Mouse (Mus musculus): ENCODE data around the gene Hmgn2.

The Hmgn2 gene

DNA sequence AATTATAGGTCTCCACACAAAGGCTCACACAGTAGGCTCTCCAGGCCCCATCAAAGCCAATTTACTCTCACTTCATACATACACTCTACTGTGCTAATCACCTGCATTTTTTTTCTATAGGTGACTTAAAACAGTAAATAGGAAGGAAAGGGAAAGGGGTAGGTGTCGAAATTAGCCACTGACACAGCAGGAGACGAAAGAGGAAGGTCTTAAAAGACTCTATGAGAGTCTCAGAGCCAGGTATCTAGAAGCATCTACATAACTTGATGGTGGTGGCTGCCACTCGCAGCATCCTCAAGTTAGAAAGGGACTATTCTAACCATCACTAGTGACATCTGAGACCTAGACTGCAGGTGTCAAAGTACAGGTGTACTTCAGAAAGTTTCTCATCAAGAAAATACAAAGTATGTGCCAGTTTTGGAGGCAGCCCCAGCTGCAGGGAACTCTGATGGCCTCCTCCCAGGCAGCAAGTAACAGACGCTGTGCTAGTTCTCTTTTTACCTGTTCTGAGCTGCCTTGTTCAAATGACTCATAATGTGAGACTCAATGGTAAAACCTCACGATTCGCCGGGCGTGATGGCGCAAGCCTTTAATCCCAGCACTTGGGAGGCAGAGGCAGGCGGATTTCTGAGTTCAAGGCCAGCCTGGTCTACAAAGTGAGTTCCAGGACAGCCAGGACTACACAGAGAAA, 9.7 kb upstream of the Hmgn2 start:
- DNase-seq (ENCODE audit: low read depth), result no peak

DNA sequence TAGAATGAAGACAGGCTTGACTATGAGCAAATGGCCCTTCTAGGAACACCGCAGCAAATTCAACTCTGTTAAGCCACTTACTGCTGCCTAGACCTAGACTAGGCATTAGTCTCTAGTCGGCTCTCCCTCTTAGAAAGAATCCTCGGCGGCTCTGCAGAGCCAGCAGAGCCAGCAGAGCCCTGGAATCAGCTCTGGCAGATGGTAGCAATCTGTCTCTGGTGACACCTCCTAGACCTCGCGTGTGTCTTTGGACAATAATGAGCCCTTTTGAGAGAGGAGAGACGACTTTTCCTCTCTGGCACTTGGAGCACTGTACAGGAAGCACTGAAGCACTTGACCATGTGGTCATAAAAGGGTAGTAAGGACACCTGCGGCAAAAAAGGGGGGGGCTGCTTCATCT, 3.3 kb upstream of the Hmgn2 start:
- DNase-seq (ENCODE audit: low read depth), result no peak

DNA sequence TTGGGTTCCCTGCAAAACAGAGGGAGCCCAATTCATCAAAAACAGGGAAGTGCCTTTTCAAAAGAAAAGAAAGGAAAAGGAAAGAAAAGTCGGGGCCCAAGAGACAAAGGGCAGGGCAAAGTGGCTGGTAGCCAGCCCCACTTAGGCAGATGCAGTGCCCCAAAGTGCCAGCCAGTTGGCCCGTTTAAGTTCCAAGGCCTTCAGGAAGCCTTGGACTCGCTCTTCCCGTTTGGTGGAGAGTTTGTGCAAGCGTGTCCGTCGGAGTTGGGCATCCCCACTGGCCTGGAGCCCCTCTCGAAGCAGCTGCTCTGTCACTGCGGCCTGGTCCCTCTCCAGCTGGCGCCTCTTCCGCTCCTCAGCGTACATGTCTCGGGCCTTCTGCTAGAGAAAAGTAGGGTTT, 2.4 kb upstream of the Hmgn2 start:
- no peak for DNase-seq (ENCODE audit: low read depth)

DNA sequence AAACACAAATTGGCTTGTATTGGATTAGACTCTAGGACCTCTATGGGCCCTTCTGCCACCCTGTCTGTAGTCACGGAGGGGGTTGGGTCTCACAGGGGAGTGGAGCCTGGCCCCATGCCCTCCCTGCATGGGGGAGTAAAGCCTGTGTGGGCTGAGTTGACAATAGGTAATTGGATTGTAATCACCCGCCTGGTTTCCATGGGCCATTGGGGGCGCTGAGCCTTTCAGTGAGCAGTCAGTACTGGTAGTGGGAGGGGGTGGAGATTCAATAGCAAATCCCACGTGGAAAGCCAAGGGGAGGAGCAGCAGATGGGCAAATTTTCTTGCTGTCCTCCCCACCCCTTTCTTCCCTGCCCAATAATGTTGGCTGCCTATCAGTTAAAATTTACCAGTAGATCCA, 1.7 kb upstream of the Hmgn2 start:
- no peak for DNase-seq (ENCODE audit: low read depth)

DNA sequence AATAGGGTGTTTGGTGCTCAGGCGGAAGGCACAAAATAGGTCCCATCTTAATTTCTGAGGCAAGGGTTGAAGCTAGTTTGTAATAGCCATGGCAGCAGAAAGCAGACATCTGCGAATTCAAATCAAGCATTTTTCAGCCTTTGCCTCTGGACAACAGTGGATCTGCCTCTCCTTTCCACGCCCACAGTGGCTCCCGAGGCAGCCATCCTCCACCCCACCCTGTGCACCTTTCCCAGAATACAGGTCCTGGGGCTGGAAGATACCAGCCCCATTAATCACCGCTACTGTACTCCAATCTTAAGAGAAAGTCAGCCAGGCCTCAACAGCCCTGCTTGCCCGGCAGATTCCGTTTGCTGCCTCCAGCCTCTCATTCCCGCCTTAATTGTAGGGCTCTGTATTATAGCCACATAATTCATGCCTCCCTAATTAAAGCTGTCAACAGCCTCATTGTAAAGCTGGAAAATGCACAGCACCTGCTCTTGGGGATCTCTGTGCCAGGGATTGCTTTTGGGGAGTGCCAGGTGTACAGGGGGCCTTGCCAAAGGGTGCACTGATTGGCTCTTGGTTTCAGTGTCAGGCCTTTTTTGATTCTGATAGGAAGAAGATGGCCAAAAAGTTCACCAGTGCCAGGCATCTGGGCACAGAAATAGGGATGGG, 792 bp upstream of the Hmgn2 start:
- no peak for DNase-seq (ENCODE audit: low read depth)

DNA sequence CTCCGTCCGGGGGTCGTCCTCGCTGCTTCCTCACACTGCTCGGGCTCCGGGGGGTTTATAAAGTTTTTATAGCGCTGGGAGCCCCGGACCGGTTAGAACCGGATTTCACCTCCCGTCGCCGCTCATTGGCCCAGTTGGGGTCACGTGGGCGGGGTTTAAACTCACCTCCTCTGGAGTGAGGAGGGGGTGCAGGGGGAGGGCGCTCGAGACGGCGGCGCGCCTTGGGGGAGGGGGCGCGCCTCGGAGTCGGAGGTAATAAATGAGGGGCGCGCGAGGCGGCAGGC, 642 bp downstream of the Hmgn2 start:
- DNase-seq (ENCODE audit: low read depth), result peak; percentile 93

DNA sequence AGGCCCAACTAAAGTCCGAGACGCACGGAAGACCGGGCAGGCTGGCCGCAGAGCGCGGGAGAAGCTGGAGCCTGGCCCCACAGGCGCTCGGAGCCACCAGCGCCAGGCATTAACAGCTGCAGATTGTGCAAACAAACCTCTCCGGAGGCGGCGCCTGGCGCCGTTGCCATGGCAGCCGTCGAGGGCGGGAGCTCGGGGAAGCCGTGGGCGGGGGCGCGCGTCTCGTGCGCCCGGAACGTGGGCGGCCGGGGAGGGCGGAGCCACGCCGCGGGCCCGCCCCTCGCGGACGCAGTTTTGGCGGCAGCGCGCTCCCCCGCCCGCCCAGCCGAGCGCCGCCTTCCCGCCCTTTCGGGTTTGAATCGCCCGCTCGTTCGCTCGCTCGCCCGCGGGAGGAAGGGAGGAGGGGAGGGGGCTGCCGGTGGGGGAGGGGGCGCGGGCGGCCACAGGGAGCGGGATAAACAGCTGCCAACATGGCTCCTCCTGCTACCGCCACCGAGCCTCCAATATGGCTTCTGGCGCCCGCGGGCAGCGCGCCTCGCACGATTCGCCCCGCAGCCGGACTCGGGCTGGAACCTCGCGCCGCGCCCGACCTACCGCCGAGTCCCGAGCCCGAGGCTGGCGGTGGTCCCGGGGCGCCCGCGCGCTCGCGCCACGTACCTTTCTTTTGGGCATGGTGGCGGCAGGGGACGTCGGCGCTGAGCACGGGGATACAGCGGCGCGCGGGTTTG, 1.1 kb downstream of the Hmgn2 start:
- peak; percentile 98 for DNase-seq (ENCODE audit: low read depth)

DNA sequence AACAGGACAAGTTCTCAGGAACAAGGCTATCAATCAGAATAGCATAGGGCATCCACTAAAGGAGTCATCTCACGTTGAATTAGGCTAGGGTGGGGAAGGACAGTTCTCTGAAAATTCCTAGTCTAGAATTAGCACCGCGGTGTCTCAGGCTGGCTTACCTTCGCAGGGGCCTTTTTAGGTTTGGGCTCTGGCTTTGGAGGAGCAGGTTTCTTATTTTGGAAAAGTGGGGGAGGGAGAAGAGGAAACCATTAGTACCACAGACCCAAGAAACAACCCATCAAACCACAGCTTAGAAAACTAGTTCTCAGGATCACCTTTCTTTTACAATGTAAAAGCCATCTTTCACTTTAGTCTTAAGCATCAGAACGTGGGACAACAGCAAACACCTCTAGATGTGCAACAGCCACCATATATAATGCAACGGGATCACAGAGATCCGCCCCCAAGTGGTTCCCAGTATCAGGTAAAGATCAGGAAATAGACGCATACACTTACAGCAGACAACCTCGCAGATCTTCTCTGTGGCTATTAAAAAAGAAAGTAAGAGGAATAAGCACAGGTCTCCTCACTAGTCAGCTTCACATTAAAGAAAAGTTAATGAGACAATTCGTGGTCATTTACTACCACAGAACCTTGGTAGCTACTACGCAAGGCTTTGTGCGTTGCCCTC, 2.0 kb downstream of the Hmgn2 start:
- no peak for DNase-seq (ENCODE audit: low read depth)

DNA sequence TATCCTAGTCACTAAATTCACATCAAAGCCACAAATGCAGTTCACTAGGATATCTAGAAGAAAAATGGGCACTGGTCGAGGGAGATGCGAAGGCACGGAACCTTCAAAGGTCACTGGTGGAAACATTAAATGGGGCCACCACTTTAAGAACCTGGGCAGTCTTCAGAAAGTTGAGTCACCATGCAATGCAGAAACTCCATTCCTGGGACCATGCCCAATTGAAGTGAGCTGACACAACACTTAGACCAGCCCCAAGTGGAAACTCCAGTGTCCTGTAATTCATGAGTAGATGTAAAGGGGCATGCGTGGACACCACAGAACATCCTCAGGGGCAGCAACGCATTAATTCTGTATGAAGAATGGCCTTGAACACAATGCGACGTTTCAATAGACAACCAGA, 5.9 kb downstream of the Hmgn2 start:
- no peak for DNase-seq (ENCODE audit: low read depth)

DNA sequence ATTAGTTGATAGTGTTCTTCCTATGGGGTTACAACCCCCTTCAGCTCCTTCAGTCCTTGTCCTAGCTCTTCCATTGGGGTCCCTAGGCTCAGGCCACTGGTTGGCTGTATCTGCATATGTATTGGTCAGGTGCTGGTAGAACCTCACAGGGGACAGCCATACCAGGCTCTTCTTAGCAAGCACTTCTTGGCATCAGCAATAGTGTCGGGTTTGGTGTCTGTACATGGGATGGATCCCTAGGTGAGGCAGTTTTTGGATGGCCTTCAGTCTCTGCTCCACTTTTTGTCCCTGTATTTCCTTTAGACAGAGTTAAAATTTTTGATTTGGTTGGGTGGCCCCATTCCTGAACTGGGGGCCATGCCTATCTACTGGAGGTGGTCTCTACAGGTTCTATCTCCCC, 9.6 kb downstream of the Hmgn2 start:
- DNase-seq (ENCODE audit: low read depth), result no peak

DNA sequence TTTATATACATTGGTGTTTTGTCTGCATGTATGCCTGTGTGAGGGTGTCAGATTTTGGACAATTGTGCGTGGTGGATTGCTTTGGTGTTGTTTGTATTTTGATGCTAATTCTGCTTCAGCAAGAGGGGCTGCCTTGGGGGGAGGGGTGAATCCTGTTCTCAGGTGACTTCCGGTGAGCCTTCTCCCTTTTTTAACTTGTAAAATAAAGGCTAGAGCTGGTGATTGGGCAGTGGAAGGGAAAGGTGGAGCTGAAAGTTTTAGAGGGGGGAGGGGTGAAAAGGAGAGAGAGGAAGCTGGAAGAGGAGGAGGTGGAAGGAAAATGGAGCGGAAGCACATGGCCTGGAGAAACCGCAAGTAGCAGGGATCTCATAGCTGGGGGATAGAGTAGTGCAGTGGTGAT, 12.1 kb downstream of the Hmgn2 start:
- DNase-seq (ENCODE audit: low read depth), result no peak

DNA sequence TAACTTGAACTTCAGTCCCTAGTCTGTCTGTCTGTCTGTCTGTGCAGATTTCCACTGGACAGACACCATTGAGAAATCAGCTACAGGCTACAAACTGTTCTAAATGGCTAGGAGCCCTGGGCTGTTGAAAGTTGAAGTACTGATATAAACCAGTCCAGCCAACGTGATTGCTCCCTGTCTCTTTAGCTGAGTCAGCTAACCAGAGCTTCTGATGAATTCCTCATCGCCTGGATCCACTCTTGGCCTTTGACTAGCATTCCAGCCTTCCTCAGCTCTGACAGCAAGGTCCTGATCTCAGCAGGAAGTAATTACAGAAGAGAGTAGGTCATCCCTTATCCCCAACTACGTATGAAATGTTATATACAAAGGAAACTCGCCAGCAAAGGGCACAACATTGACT, 21.7 kb downstream of the Hmgn2 start:
- DNase-seq (ENCODE audit: low read depth), result no peak

DNA sequence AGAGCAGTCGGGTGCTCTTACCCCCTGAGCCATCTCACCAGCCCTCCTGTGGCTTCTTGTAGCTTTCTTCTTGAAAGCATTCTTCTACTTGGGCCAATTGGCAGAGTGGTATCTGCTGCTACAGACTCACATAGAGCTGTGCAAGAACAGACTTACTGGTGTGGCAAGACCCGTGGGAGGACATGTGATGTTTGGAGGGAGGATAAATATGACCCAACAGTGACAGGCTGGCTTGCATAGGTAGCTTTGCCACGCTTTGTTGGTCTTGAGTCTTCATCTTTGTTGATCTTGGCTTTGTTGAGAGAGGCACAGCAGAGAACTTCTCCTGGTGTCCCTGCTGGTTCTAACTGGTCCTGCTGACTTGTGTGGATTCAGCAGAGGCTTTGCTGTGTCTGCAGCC, 24.7 kb downstream of the Hmgn2 start:
- DNase-seq (ENCODE audit: low read depth), result no peak

DNA sequence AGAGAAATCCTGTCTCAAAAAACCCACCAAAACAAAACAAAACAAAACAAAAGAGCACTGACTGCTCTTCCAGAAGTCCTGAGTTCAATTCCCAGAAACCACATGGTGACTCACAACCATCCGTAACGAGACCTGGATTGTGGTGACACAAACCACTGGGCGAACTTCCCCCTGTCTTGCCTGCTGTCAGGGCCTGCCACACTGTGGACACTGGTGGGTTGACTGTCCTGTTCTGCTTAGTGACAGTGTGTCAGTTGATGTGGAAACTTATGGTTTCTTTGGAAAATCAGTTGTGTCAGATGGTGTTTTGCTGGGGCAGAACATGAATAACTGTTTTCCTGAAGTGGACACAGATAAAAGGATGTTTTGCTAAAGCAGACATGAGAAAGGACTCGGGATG, 25.8 kb downstream of the Hmgn2 start:
- DNase-seq (ENCODE audit: low read depth), result no peak

DNA sequence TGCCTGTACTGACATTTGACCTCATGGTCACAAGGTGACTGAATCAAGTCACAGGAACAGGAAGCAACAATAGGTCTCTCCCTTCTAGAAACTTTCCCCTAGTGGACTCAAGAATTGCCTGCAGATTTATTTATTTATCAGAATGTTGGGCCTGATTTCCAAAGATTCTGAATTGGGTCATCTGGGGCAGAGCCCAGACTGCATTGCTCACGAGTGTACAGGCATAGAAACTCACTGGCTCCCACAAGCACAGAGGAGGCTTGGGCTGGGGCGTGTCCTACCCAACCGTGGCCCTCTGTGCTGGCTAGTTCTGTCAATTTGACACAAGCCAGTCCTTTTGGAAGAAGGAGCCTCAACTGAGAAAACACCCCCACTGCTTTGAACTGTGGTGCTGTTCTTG, 26.9 kb downstream of the Hmgn2 start:
- no peak for DNase-seq (ENCODE audit: low read depth)

DNA sequence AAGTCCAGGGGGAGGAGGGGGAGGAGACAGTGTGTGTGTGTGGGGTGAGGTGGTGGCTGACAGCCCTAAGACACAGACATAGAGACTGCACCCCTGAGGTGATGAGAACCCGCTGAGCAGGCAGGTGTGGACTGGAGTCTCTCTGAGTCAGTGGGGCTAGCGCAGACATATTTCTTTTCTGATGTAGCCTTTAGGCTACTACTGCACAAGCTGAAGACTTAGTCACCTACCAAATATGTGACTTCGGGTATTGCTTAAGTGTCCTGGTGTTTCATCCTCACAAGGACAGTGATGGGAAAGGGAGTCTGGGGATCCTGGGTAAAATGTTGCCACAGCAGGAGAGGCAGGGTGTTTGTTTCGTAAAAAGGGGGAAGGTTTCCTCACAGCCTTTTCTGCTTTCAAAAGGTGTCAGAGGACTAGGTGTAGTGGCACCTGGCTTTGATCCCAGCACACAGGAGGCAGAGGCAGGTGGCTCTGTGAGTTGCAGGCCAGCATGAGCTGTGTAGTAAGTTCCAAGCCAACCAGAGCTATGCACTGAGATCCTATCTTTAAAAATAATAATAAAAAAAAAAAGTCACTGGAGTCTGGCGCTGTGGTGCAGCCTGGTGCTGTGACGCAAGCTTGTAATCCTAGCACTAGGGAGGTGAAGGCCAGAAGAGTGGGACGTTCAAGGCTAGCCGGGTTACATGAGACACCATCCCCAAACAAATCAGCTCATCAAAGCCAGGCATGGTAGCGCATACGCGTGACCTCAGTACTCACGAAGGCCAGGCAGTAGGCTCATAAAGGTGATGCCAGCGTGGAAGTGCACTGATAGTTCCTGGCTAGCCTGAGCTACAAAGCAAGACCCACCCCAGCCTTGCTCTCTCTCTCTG, 27.8 kb downstream of the Hmgn2 start:
- DNase-seq (ENCODE audit: low read depth), result no peak

DNA sequence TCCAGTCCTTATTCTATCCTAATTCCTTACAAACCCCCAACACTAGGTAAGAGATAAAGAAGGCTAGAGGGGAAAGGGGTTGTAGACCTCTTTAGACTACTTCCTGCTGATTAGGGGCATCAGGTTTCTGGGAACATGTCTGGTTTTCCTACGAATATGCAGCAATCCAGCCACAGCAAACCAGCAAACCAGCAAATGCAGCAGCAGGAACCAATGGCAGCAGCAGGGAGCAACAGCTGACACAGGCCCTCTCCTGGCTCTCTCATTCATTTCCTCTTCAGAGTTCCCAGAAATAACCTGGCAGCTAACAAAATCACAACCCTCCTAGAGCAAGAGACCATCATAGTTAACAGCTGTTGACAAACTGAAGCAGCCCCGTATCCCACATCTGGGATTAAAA, 30.4 kb downstream of the Hmgn2 start:
- no peak for DNase-seq (ENCODE audit: low read depth)

DNA sequence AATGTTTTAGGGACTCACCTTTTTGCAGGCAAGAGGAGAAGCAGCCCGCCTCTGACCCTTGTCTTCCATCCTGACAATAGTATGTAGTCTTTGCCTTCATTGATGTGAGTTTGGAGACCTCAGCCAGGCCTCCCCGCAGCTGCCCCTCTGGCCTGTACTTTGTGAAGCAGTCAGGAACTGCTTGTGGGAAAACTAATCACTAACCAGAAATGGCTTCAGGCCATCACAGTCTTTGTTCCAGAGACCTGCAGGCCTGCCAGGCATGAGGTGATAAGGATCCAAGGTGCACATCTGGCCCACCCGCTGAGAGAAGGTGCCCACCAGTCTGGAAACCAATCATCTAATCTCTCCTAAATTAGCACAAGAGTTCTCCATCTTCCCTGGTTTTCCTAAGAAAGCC, 36.7 kb downstream of the Hmgn2 start:
- no peak for DNase-seq (ENCODE audit: low read depth)

DNA sequence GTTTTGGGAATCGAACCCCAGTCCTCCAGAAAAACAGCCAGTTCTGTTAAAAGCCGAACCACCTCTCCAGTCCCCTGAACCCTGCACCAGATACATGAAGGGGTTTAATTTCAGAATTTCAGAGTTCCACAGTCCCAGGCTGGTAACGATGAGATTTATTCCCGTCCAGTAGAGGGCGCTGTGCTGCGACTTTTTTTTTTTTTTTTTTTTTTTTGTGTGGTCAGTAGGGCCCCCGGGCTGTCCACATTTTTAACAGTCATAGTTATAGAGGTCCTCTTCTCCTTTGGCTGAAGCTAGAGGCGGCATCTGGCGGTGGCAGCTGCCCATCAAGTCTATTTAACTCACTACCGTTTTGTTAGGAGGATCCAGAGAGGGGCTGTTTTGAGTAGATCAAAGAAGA, 37.1 kb downstream of the Hmgn2 start:
- DNase-seq (ENCODE audit: low read depth), result peak; percentile 56

DNA sequence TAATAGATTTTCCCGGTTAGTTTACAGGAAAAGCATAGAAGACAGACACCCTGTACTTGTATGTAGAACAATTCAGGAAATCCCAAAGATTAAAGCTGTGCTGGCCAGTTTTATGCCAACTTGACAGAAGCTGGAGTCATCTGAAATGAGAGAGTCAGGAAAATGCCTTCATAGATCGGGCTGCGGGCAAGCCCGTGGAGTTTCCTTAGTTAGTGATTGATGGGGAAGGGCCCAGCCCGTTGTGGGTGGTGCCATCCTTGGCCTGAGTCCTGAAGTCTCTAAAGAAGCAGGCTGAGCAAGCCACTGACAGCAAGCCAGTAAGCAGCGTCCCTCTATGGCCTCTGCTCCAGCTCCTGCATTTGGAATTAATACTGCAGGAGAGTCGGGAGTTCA, 39.2 kb downstream of the Hmgn2 start:
- no peak for DNase-seq (ENCODE audit: low read depth)

DNA sequence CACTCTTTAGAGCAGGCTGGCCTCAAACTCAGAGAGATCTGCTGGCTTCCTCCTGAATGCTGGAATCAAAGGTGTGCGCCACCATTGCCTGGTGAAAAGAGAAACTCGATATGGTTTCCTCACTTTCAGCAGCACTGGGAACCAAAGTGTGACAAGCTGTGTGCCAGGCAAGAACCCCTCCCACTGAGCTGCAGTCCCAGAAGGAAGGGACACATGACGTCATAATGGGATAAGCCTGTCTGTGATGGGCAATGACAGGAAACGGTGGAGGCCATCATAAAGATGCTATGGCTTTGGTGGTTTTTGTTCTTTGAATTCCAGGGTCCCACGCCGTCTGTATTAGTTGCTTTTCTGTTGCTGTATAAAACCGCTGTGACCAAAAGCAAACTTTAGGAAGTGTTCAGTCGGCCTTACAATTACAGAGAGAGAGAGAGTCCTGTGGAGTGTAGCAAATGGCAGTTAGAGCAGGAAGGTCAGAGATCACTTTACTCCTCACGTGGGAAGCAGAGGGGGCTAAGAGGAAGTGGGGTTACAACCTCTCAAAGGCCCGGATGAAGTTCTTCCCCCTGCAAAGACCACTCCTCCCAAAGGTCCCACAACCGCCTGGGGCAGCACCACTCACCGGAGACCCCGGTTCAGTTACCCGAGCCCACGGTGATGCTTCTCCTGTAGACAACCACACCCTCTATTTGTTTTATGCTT, 39.7 kb downstream of the Hmgn2 start:
- peak; percentile 27 for DNase-seq (ENCODE audit: low read depth)

DNA sequence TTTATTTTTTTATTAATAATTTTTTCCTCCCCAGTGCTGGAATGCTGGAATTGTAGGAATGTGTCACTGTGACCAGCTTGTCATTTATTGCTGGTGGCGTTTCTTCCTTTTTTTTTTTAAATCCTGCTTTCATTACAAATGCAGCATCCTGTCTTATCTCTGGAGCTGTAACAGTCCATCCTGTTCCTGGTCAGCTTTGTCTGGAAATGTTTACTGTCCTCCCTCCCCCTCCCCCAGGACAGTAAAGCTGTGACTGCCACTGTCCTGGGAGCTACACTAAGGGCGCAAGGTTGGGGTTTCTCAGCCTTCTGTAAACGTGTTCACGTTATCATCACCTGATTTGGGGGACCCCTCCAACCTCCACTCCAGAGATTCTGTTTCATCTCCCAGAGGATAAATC, 43.2 kb downstream of the Hmgn2 start:
- no peak for DNase-seq (ENCODE audit: low read depth)

Data from naive thymus-derived CD4-positive, alpha-beta T cell, adult 2 months (primary cell).